Mouse (Mus musculus) embryonic facial prominence, embryonic 10.5 days (tissue): ENCODE results near the gene Fam163a. TPM values are rescaled to one million over a fixed set of nuclear protein-coding genes. Genes with fewer than 3 reads are reported as not detected.
"Not testable (repeated sequence)": the region's sequence is repeated elsewhere in the genome, so short reads cannot be mapped to it uniquely, and the experiment has no call there.

Source experiments
- DNase-seq: peaks from one replicate; pipeline ENCODE4 v3.0.0-alpha.2; 2017; ENCODE audit warnings: low spot score
- H3K27ac ChIP-seq: fragments of 300-500 bp; sonication (generic); replicated peaks from 2 replicates; pipeline ENCODE4 v1.5.1; 2016; ENCODE audit warnings: mild to moderate bottlenecking
- H3K27me3 ChIP-seq: fragments of 300-500 bp; sonication (generic); replicated peaks from 2 replicates; pipeline ENCODE4 v1.6.1; 2016; ENCODE audit warnings: low read depth, mild to moderate bottlenecking; ENCODE audit not compliant: poor library complexity, severe bottlenecking
- H3K36me3 ChIP-seq: fragments of 300-500 bp; sonication (generic); replicated peaks from 2 replicates; pipeline ENCODE4 v1.6.1; 2016; ENCODE audit warnings: mild to moderate bottlenecking, moderate library complexity
- H3K4me1 ChIP-seq: fragments of 300-500 bp; sonication (generic); 2 replicates; pipeline ENCODE4 v1.6.1; 2016
- H3K4me3 ChIP-seq: fragments of 300-500 bp; sonication (generic); 2 replicates; pipeline ENCODE4 v1.5.1; 2016; ENCODE audit warnings: mild to moderate bottlenecking, moderate library complexity
- H3K9me3 ChIP-seq: fragments of 300-500 bp; sonication (generic); 2 replicates; pipeline ENCODE4 v1.6.1; 2016; ENCODE audit warnings: mild to moderate bottlenecking
- WGBS: fragments of 180-500 bp; shearing (Covaris S2); methylation state at CpG from one replicate; pipeline ENCODE4 v1.1.7; 2016; 5-methylcytosine and 5-hydroxymethylcytosine counted together
- polyA plus RNA-seq: library from polyadenylated mRNA; unstranded; fragments of >200 nt; fragmentation: Nextera tagmentation; extraction: Ambion mirVana; gene quantifications from 2 replicates; pipeline ENCODE4 v1.2.1, GENCODE M21; 2016

The Fam163a gene
- 1.6 and 2.5 TPM in 2 replicates for polyA plus RNA-seq

DNA sequence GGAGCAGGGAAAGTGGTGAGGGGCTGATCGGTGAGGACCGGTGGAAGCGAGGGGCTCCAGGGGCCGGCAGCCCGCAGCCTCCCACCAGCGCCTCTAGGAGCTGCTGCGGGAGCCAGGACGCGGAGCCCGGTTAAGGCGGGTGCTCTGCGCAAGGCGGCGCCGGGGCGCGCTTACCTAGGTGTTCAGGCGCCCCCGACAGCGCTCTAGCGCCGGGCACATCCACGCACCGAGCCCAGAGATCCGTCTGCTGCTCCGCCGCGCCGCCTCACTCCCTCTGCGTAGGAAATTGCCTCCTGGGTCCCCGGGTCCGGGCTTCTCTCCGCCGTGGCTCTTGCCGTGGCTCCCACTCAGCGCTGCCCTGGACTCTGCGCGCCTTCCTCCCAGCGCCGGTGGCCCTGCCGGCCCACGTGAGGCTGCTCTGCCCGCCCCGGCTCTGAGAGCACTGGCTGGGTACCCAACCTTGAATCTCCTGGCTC lies at the start of gene Fam163a:
Gene Fam163a, minus strand, starts transcription at position 371 of the 476 bp plus-strand sequence.
- no peaks in the 10 kb centered on the region for H3K9me3 ChIP-seq
- peaks cover 30% of the 10 kb centered on the region for H3K4me1 ChIP-seq
- DNase-seq = peak; percentile 66
- H3K36me3 ChIP-seq = no peaks in the 10 kb centered on the region
- WGBS = under 1% methylated on average over 44 of the region's 44 CpGs
- peak within 1 kb of the TSS; percentile 66 for H3K4me3 ChIP-seq
- H3K27ac ChIP-seq = peak within 1 kb of the TSS; percentile 70
- peaks cover 74% of the 10 kb centered on the region for H3K27me3 ChIP-seq

DNA sequence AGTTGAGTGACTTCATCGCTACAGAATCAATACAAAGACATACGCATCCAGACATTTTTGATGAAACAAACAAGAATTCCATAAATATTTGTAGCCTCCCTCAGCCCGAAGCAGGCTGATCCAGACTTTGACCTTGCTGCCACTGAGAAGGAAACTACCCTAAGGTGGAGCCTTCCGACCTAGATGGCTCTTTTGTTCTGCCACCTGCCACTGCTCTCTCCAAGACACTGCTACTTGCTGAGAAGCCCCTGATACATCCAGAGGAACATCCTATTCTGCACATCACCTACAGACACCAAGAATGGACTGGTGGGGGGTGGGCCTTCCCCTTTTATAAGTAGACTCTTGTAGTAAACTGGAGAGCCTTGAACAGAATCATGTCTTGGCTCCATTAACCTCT lies 46.3 kb upstream of the Fam163a start:
- WGBS = 86% methylated on average over 4 of the region's 4 CpGs
- not testable (repeated sequence) for H3K27ac ChIP-seq

DNA sequence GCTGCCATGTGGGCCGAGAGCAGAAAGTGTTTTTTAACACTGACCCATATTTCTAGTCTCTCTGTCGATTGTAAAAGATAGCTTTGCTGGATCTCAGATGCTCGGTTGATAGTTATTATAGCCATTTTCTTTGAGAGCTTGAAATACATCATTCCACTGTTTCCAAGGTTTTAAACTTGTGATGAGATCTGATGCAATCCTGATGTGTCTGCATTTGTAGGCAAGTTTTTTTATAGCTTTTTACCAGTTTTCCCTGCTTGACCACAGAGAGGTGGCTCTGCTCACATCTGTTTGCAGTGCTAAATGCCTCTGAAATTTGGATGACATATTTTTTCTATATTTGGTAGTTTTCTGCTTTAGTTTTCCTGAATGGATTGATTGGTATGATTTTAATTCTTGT lies 43.1 kb upstream of the Fam163a start:
- WGBS = 83% methylated on average over 3 of the region's 3 CpGs
- no peaks in the 10 kb centered on the region for H3K9me3 ChIP-seq
- DNase-seq = no peak
- no peaks in the 10 kb centered on the region for H3K4me1 ChIP-seq
- H3K27me3 ChIP-seq = no peaks in the 10 kb centered on the region
- no peaks in the 10 kb centered on the region for H3K36me3 ChIP-seq
- H3K27ac ChIP-seq = no peak overlapping the region
- no peak overlapping the region for H3K4me3 ChIP-seq

More for the DNA sequence above, 46.3 kb upstream of the Fam163a start:
- H3K9me3 ChIP-seq, H3K36me3 ChIP-seq, H3K4me1 ChIP-seq, H3K27me3 ChIP-seq, H3K4me3 ChIP-seq, DNase-seq: not testable (repeated sequence)

DNA sequence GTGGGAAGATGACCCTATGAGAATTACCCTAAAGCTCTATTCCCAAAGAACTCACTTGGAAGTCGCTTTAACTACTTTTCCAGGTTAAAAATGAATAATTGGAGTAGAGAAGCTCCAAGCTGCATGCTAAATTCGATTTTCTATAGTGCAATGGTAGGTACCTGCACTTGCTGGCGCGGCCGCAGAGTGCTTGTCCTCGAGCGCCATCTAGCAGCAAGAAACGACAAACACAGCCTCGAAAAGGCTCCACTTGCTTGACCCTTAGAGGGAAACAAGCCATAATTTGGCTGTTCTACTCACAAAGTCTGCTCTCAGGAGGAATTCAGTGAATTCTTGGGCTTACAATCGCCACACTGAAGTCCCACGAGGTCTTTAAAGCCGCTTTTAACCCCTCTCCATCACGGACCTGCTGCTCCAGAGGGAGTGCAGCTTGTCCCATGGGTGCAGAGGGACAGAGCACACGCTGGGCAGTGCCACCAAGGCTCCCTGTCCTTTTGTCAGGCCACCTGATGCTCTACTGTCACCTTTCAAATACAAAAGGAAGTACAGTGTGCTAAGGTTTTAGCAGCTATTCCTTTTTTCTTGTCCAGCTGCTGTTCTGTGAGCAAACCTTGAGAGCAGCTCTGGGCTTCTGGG lies 37.0 kb upstream of the Fam163a start:
- H3K27ac ChIP-seq = no peak overlapping the region
- H3K36me3 ChIP-seq = no peaks in the 10 kb centered on the region
- 0 out of 2 replicates have a peak, but pooled peaks cover 7% of the 10 kb centered on the region for H3K27me3 ChIP-seq
- DNase-seq = peak; percentile 68
- no peaks in the 10 kb centered on the region for H3K4me1 ChIP-seq
- no peaks in the 10 kb centered on the region for H3K9me3 ChIP-seq
- H3K4me3 ChIP-seq = no peak overlapping the region
- 9% methylated on average over 14 of the region's 14 CpGs for WGBS

DNA sequence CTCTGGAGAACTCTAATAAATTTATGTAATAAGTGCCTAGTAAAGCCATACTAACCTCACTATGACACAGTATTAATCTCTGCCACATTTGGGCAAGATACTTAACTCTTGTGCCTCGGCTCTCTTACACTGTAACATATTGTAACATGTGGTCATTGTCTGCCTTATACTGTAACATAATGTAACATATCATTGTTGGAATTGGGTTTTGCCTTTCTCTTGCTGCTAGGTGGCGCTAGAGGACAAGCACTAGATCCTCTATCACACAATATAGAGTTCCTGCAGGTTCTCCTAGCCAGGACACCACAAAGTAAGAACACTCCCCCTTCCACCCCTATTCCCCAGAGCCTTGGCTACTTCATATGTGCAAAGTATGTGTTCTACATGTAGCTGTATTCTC lies 36.2 kb upstream of the Fam163a start:
- Histone ChIP-seq H3K27ac (no peak overlapping the region), H3K9me3 (no peaks in the 10 kb centered on the region), H3K36me3 (no peaks in the 10 kb centered on the region), H3K27me3 (0 out of 2 replicates have a peak, but pooled peaks cover 9% of the 10 kb centered on the region), H3K4me3 (no peak overlapping the region), H3K4me1 (no peaks in the 10 kb centered on the region)
- 42% methylated on average over 2 of the region's 2 CpGs for WGBS
- peak; percentile 27 for DNase-seq

DNA sequence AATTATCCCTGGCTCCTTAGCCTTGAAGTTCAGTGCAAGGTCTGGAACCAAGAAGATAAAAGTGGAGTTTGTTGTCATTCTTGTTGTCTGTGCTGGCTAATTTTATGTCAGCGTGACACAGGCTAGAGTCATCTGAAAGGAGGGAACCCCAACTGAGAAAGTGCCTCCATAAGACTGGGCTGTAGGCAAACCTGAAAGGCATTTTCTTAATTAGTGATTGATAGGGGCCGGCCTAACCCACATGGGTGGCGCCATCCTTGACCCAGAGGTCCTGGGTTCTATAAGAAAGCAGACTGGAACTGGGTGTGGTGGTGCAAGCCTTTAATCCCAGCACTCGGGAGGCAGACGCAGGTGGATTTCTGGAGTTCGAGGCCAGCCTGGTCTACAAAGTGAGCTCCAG lies 26.3 kb upstream of the Fam163a start:
- peaks cover 25% of the 10 kb centered on the region for H3K4me1 ChIP-seq
- no peak for DNase-seq
- H3K27ac ChIP-seq = peak overlapping the region; percentile 40; the same call in 1 of the 2 replicates
- H3K27me3 ChIP-seq = no peaks in the 10 kb centered on the region
- H3K9me3 ChIP-seq = no peaks in the 10 kb centered on the region
- H3K36me3 ChIP-seq = no peaks in the 10 kb centered on the region
- 81% methylated on average over 6 of the region's 6 CpGs for WGBS
- no peak overlapping the region for H3K4me3 ChIP-seq

DNA sequence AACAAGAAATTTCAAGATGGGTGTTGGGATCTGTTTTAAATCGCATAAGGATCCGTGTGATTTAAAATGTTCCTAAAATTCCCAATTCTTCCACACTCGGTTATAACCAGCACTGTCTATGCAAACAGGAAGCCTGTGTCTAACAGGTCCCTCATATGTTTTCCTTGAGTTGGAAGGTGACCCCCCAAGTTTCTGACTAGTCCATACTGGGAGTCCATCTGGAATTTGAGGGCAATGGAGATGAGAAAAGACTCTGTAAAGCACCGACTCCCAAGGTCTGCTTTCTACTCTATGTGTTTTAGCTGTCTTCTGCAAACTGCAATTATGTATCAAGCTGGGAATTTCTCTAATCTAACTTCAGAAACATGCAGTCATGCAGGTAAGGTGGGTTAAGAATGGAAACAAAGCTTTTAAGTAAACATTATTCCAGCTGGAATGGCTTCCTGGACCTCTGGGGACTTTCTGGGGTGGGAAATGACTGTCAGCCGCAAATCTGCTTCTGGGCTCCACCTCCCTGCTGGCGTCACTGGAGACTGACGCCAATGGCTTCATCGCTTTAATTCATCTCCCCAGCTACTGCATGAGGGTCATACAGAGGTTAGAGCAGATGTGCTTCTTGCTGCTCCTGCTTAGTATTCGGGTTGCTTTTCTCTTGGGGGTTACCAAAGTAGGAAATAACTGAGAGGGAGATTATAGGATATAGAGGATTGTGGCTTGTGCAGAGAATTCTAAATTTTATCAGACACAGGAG lies 25.7 kb upstream of the Fam163a start:
- Histone ChIP-seq H3K4me1 (peaks cover 25% of the 10 kb centered on the region), H3K36me3 (no peaks in the 10 kb centered on the region), H3K4me3 (no peak overlapping the region), H3K27me3 (no peaks in the 10 kb centered on the region), H3K9me3 (no peaks in the 10 kb centered on the region), H3K27ac (no peak overlapping the region)
- DNase-seq = peak; percentile 65
- 42% methylated on average over 9 of the region's 9 CpGs for WGBS

DNA sequence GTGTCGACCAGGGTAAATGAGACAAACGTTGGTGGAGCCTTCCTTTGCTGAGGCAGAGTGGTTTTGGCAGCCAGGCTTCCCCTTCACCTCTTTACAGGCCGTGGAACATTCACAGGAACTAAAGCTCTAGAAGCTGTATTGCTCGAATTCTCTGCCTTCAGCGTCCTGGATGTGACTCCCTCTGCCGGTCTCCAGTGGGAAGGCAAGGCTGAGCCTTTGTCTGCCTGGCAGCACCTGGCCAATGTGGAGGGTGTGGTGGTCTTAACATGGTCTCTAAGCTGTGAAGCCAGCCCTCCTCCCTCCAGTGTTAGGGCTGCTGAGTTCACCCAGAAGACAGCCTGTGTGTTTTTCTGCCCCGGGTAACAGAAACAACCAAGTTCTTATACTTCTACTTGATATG lies 24.6 kb upstream of the Fam163a start:
- Histone ChIP-seq H3K9me3 (no peaks in the 10 kb centered on the region), H3K27ac (peak overlapping the region; percentile 2; the same call in 1 of the 2 replicates), H3K36me3 (no peaks in the 10 kb centered on the region), H3K4me1 (peaks cover 25% of the 10 kb centered on the region), H3K27me3 (no peaks in the 10 kb centered on the region), H3K4me3 (no peak overlapping the region)
- 33% methylated on average over 7 of the region's 7 CpGs for WGBS
- DNase-seq = peak; percentile 76

DNA sequence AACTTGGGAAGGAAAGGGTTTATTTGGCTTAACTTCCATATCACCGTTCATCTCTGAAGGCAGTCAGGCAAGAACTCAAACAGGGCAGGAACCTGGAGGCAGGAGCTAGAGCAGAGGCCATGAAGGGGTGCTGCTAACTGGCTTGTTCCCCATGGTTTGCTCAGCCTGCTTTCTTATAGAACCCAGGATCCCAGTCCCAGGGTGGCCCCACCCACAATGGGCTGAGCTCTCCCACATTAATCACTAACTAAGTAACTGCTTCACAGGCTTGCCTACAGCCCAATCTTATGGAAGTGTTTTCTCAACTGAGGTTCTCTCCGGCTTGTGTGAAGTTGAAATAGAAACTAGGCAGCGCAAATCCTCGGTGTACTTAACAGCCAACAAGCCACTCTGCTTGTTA lies 23.9 kb upstream of the Fam163a start:
- Histone ChIP-seq H3K27me3 (no peaks in the 10 kb centered on the region), H3K27ac (no peak overlapping the region), H3K9me3 (no peaks in the 10 kb centered on the region), H3K36me3 (no peaks in the 10 kb centered on the region), H3K4me1 (peaks cover 25% of the 10 kb centered on the region), H3K4me3 (no peak overlapping the region)
- no peak for DNase-seq
- WGBS = 92% methylated on average over 4 of the region's 4 CpGs

DNA sequence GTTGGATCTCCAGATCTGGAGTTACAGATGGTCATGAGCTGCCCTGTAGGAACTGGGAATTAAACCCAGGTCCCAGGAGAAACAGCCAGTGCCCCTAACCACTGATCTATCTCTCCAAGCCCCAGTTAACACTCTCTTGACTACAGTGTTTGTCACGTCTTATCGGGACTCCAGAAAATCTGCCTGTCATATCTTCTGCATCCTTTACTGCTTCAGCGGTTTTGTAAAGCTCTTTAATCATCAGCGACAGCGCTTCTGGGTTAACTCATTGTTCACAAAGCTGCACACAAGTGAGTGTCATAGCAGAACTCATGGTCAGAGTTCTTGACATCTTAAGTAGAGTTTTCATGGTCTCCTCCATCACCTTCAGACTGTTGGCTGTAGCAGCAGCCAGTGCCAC lies 22.1 kb upstream of the Fam163a start:
- Histone ChIP-seq H3K27me3 (no peaks in the 10 kb centered on the region), H3K4me1 (peaks cover 35% of the 10 kb centered on the region), H3K9me3 (no peaks in the 10 kb centered on the region), H3K4me3 (no peak overlapping the region), H3K36me3 (no peaks in the 10 kb centered on the region), H3K27ac (no peak overlapping the region)
- no peak for DNase-seq
- WGBS = 86% methylated on average over 5 of the region's 5 CpGs

DNA sequence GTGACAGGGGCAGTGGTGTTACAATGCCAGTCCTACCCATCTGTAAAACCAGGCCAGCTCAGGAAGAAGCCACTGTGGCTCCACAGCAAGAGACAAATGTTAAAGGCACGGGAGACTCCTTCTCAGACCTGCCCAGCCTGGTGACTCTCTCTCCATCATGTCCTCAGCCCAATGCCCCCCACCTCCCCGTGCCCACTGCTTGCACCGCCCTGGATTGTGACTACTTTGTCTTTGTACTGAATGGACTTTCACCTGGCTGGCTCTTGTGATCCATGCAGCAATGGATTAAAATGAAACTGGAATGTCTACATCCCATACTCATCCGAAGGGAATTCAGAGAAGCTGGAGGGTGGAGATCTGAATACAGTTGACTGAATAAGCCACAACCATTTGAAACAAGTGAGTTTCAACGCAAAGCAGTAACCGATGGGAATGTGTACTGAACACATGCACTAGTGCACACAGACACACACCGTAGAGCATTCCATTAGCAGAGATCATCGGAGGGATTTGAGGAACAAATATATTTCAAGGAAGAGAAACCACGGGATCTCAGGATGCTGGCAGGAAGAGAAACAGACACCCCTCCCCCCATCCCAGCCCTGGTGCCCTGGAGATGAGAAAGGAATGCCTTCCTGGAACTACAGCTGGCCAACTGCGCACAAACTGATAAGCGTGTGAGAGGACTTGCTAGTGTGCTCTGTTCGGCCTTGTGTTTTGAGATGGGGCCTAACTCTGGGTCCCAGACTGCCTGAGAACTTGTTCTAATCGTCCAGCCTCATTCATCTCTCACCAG lies 17.6 kb upstream of the Fam163a start:
- peak; percentile 37 for DNase-seq
- Histone ChIP-seq H3K27ac (peak overlapping the region; percentile 65), H3K36me3 (no peaks in the 10 kb centered on the region), H3K27me3 (no peaks in the 10 kb centered on the region), H3K4me3 (no peak overlapping the region), H3K9me3 (no peaks in the 10 kb centered on the region), H3K4me1 (peaks cover 21% of the 10 kb centered on the region)
- WGBS = 67% methylated on average over 13 of the region's 13 CpGs

DNA sequence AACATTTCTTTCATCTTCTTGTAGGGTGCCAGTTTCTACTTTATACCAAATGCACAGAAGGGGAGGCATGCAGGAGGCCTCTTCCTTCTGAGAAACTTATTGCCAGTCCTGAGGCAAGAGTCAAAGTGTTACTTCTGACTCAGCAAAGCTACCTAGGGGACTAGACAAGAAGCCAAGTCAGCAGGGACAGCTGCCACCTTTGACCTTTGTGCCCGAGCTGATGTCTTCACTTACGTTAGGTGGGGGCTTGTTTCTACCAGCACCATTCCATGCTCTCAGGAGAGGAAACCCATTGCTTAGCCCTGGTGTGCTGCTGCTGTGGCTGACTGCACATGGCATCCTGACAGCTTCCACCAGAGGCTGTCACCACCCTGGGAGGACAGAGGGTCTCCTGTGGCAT lies 16.5 kb upstream of the Fam163a start:
- Histone ChIP-seq H3K4me1 (peaks cover 21% of the 10 kb centered on the region), H3K4me3 (no peak overlapping the region), H3K9me3 (no peaks in the 10 kb centered on the region), H3K36me3 (no peaks in the 10 kb centered on the region), H3K27me3 (no peaks in the 10 kb centered on the region), H3K27ac (peak overlapping the region; percentile 35; the same call in 1 of the 2 replicates)
- no peak for DNase-seq
- 25% methylated on average over 2 of the region's 2 CpGs for WGBS
